Mouse (Mus musculus) hindbrain, embryonic 10.5 days (tissue): ENCODE data around the gene Lama4. TPM values are rescaled to one million over a fixed set of nuclear protein-coding genes. Genes with fewer than 3 reads are reported as not detected.

Source experiments
- DNase-seq: peaks from one replicate; pipeline ENCODE4 v3.0.0-alpha.2; 2017; ENCODE audit warnings: low spot score
- H3K27ac ChIP-seq: fragments of 300-500 bp; sonication (generic); 2 replicates; pipeline ENCODE4 v1.5.1; 2016; ENCODE audit warnings: mild to moderate bottlenecking, moderate library complexity
- H3K27me3 ChIP-seq: fragments of 300-500 bp; sonication (generic); 2 replicates; pipeline ENCODE4 v1.6.1; 2016; ENCODE audit warnings: mild to moderate bottlenecking; ENCODE audit not compliant: poor library complexity, insufficient read depth, severe bottlenecking
- H3K36me3 ChIP-seq: fragments of 300-500 bp; sonication (generic); 2 replicates; pipeline ENCODE4 v1.6.1; 2016; ENCODE audit warnings: mild to moderate bottlenecking, moderate library complexity
- H3K4me1 ChIP-seq: fragments of 300-500 bp; sonication (generic); replicated peaks from 2 replicates; pipeline ENCODE4 v1.6.1; 2016; ENCODE audit warnings: mild to moderate bottlenecking
- H3K4me3 ChIP-seq: fragments of 300-500 bp; sonication (generic); 2 replicates; pipeline ENCODE4 v1.5.1; 2016; ENCODE audit warnings: mild to moderate bottlenecking, moderate library complexity
- H3K9me3 ChIP-seq: fragments of 300-500 bp; sonication (generic); 2 replicates; pipeline ENCODE4 v1.6.1; 2016; ENCODE audit warnings: mild to moderate bottlenecking, moderate library complexity
- WGBS: fragments of 180-500 bp; shearing (Covaris S2); methylation state at CpG from one replicate; pipeline ENCODE4 v1.1.7; 2016; 5-methylcytosine and 5-hydroxymethylcytosine counted together
- polyA plus RNA-seq: library from polyadenylated mRNA; unstranded; fragments of >200 nt; fragmentation: Nextera tagmentation; extraction: Ambion mirVana; gene quantifications from 2 replicates; pipeline ENCODE4 v1.2.1, GENCODE M21; 2016

Gene Lama4
- polyA plus RNA-seq, 1 experiment from 2014 or later, result 15.0 TPM

DNA sequence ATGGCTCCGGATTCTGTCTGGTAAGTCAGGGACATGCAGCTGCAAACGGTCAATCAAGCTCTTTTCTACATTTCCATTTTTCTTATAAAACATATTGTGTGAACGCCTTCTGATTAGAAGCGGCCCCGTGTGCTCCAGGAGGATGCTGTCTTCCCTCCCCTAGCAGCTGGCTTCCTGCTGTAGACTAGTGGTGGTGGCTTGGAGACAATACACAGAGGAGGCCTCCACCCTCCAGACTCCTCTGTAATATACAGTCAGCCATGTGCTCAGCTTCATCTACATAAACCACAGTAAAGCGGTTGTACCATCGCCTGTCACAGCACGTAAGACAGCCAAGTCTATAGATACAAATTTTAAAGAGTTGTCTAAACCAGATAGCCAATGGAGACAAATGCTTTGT lies 40.2 kb downstream of the Lama4 start:
- no peak overlapping the region for H3K27ac ChIP-seq
- 89% methylated on average over 8 of the region's 8 CpGs for WGBS
- H3K27me3 ChIP-seq, result no peaks in the 10 kb centered on the region
- H3K36me3 ChIP-seq, result no peaks in the 10 kb centered on the region
- H3K4me1 ChIP-seq, result no peaks in the 10 kb centered on the region
- H3K9me3 ChIP-seq, result no peaks in the 10 kb centered on the region
- no peak overlapping the region for H3K4me3 ChIP-seq
- DNase-seq, result no peak

DNA sequence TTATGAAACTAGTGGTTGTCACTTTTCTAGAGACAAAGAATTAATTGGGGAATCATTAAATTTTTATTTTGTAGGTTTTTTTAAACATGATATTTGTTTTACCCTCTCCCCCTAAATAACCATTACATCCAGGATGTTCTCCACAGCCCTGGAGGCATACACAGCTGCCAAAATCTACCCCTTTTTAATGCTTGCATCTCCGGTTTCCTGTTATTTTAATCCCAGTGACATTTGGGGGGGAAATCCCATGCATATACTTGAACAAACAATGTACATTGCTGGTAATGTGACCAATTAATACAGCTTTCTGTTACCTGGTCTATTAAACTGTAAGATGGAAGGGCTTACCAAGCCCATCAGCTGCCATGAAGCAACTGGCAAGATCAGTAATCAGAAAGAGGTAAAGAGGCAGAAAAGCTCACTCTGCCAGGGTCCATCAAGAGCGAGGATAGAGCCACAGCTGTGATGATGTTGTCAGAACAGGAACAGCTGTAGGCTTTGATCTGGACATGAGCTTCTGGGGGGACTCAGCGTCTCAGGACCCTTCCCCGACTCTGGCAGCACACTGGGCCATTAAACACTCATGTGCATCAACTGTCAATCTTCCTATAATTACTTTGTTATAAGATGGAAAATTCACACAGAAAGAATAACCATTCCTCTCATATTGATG lies 41.3 kb downstream of the Lama4 start:
- H3K4me3 ChIP-seq, result no peak overlapping the region
- H3K4me1 ChIP-seq, result no peaks in the 10 kb centered on the region
- DNase-seq, result no peak
- H3K27me3 ChIP-seq, result no peaks in the 10 kb centered on the region
- no peak overlapping the region for H3K27ac ChIP-seq
- no peaks in the 10 kb centered on the region for H3K36me3 ChIP-seq
- H3K9me3 ChIP-seq, result no peaks in the 10 kb centered on the region
- 58% methylated on average over 4 of the region's 4 CpGs for WGBS

DNA sequence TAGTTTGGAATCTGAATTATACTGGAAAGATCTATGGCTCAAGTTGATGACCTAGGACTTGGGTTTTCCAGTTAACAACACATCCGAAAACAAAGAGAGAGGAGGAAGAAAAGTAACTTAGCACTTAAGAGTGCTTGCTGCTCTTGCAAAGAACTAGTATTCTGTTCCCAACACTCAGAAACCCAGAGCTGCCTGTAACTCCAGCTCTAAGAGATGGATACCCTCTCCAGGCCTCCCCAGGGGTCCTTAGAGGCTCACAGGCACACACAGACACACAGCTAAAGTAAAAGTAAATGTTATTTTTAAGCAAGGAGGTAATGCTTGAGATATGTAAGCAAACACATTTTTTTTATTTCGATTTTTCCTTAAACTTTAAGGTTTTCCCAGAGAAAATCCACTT lies 49.5 kb downstream of the Lama4 start:
- no peaks in the 10 kb centered on the region for H3K36me3 ChIP-seq
- 74% methylated on average over 2 of the region's 2 CpGs for WGBS
- no peaks in the 10 kb centered on the region for H3K27me3 ChIP-seq
- no peak overlapping the region for H3K27ac ChIP-seq
- no peaks in the 10 kb centered on the region for H3K9me3 ChIP-seq
- H3K4me1 ChIP-seq, result no peaks in the 10 kb centered on the region
- no peak overlapping the region for H3K4me3 ChIP-seq
- no peak for DNase-seq

DNA sequence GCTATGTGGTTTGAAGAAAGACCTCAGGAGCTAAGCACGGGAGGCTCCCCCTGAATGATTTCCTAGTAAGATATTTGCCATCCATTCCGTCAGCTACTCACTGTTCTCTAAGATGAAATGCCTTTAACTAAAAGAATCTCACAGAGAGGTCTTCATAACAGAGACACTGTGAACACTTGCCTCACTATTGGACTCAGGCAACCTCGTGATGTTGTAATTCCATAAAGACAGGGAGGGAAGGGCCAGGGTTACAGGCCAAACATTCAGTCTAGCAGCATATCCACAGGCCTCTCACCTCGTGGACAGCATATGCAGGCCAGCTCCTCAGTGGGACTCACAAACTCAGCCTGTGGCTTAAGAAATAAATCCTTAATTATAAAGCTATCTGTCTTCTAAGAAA lies 52.7 kb downstream of the Lama4 start:
- Histone ChIP-seq H3K9me3 (no peaks in the 10 kb centered on the region), H3K27me3 (no peaks in the 10 kb centered on the region), H3K27ac (no peak overlapping the region), H3K36me3 (no peaks in the 10 kb centered on the region), H3K4me1 (no peaks in the 10 kb centered on the region), H3K4me3 (no peak overlapping the region)
- DNase-seq, result no peak
- WGBS, result 81% methylated on average over 4 of the region's 4 CpGs

DNA sequence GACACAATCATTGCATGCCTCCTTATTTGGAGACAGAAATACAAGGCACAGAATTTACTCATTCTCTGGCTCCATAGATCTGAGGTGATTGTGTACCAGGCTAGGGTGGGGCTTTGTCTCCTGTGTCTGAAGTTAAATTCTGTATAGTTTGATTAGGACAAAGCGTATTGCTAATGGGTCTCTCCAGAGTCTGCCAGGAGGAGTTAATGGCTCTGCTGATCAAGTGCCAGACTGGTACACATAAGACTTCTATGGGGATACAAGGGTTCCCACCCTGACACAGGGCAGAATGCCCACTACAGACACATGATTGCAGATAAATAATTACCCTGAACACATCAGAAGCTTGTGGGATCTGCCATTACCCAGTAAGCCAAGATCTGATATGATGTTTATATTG lies 53.3 kb downstream of the Lama4 start:
- 93% methylated on average over 1 of the region's 1 CpGs for WGBS
- Histone ChIP-seq H3K36me3 (no peaks in the 10 kb centered on the region), H3K27me3 (no peaks in the 10 kb centered on the region), H3K27ac (no peak overlapping the region), H3K4me1 (no peaks in the 10 kb centered on the region), H3K9me3 (no peaks in the 10 kb centered on the region), H3K4me3 (no peak overlapping the region)
- DNase-seq, result no peak

DNA sequence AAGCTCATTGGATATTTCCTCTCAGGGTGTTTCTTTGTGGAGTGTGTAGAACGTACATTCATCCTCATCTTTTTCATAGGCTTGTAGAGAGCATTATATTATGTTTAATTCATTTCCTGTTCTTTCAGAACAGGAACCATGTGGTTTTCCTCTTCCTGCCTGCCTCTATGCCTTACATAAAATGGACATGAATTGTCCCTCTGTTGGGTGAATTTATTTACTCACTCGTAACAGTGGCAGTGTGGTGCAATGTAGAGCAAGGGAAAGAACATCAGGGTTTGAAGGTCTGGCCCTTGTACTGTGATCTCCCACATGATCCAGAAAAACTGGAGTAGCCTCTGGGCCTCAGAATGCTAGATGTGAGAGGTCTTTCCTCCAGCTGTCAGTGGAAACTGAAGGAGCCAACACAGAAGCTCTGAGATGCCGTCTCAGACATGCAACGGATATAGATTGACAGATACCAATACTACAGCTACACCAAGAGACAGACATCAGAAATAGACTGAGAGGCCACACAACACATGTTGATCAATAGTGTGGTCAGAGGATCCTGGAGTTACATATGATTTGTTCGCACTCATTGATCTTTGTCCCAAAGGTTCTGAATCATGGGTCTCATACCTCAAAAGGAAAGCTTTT lies 58.4 kb downstream of the Lama4 start:
- no peak for DNase-seq
- WGBS, result 81% methylated on average over 5 of the region's 5 CpGs
- no peaks in the 10 kb centered on the region for H3K27me3 ChIP-seq

DNA sequence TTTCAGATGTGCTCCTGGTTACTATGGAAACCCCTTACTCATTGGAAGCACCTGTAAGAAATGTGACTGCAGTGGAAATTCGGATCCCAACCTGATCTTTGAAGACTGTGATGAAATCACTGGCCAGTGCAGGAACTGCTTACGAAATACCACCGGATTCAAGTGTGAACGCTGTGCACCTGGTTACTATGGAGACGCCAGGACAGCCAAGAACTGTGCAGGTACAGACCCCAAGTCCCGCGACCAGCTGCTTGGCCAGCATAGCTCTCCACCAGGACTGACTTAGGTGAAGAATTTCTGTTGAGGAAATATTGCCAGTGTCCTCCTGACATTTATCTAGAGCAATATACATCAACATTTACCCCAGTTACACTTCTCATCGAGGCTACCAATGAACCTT lies 61.2 kb downstream of the Lama4 start:
- H3K36me3 ChIP-seq, result no peaks in the 10 kb centered on the region
- H3K27ac ChIP-seq, result no peak overlapping the region
- H3K4me1 ChIP-seq, result peaks cover 27% of the 10 kb centered on the region; the same call in 1 of the 2 replicates
- no peaks in the 10 kb centered on the region for H3K9me3 ChIP-seq
- 92% methylated on average over 8 of the region's 8 CpGs for WGBS
- H3K27me3 ChIP-seq, result no peaks in the 10 kb centered on the region
- DNase-seq, result no peak
- no peak overlapping the region for H3K4me3 ChIP-seq

More for the DNA sequence above, 58.4 kb downstream of the Lama4 start:
- H3K4me3 ChIP-seq, result no peak overlapping the region
- no peaks in the 10 kb centered on the region for H3K36me3 ChIP-seq
- H3K4me1 ChIP-seq, result peaks cover 17% of the 10 kb centered on the region; the same call in 1 of the 2 replicates
- no peaks in the 10 kb centered on the region for H3K9me3 ChIP-seq
- H3K27ac ChIP-seq, result no peak overlapping the region

DNA sequence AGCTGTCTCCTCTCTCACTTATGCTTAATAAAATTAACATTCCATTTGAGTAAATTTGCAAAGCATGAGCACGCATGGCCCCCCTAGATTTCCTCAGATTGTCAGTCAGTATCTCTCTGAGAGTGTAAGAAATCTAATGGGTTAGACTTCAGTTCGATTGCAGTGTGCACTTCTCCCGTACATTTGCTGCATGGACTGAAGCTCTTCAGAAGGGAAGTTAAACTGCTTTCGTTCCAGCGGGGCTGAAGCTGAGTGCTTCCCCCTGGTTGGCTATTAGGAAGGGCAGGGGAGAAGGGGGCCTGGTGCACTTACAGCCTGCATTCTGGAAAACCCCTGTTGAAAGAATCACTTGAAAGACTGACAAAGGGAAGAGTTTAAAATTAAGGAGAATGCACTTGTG lies 61.7 kb downstream of the Lama4 start:
- Histone ChIP-seq H3K36me3 (no peaks in the 10 kb centered on the region), H3K27ac (peak overlapping the region; percentile 41; the same call in 1 of the 2 replicates), H3K27me3 (no peaks in the 10 kb centered on the region), H3K9me3 (no peaks in the 10 kb centered on the region), H3K4me1 (peaks cover 27% of the 10 kb centered on the region; the same call in 1 of the 2 replicates), H3K4me3 (no peak overlapping the region)
- WGBS, result 76% methylated on average over 5 of the region's 5 CpGs
- DNase-seq, result no peak

DNA sequence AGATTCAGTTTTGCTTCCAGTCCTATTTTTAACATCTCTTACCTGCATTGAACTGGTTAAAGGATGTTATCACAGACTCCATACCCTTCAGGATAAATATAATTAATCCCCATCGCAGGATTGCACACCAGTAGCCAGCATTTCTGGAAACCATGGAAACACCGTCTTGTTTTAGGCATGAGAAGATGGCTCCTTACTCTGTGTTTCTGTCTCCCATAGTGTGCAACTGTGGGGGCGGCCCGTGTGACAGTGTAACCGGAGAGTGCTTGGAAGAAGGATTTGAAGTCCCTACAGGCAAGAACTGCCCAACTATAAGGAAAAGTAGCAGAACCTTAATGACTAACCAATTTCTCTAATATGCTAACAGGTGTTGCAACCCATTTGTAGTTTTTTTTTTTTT lies 63.1 kb downstream of the Lama4 start:
- H3K27me3 ChIP-seq, result no peaks in the 10 kb centered on the region
- 70% methylated on average over 5 of the region's 5 CpGs for WGBS
- peaks cover 27% of the 10 kb centered on the region; the same call in 1 of the 2 replicates for H3K4me1 ChIP-seq
- H3K9me3 ChIP-seq, result no peaks in the 10 kb centered on the region
- no peak overlapping the region for H3K4me3 ChIP-seq
- 0 out of 2 replicates have a peak, but pooled peaks cover 3% of the 10 kb centered on the region for H3K36me3 ChIP-seq
- H3K27ac ChIP-seq, result no peak overlapping the region
- DNase-seq, result no peak

DNA sequence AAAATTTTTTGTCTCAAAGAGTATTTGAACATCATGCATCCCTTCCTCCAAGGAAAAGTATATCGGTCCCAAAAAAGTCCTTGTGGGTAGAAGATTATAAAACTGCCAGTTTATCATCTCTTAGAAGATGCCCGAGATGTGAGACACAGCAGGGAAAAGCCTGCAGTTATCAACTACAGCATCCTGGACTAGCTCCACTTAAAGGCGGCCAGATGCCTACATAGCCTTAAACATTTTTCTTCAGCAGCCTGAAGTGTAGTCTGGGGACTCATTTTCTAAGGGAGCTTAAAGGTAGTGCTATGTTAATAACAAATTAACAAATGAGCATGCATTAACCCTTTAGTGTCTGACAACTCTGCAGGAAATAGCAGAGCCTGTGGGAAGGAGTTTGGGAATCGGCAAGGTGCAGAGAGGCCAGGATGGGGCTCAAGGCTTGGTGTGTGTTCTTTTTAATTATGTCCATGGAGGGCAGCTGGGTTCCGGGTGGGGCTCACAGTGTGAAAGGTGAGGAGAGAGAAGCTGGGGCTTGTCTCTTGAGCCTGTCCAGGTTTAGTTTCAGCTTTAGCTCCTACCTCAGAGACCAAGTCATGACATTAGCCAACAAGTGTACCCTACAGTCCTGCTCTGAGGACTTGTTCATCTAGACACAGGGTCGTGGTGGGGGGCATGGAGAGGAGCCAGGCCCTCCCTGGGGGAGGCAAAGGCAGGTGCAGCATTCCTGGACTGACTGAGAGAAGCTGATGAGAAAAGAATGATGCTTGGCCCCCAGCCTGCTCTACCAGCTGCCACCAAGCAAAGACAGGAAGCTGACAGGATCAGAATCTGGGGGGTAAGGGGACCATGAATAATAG lies 64.2 kb downstream of the Lama4 start:
- WGBS, result 75% methylated on average over 6 of the region's 6 CpGs
- H3K9me3 ChIP-seq, result no peaks in the 10 kb centered on the region
- H3K4me3 ChIP-seq, result no peak overlapping the region
- no peak for DNase-seq
- 0 out of 2 replicates have a peak overlapping the region, but pooled peaks have one; percentile 23 for H3K27ac ChIP-seq
- peaks cover 27% of the 10 kb centered on the region; the same call in 1 of the 2 replicates for H3K4me1 ChIP-seq
- 0 out of 2 replicates have a peak, but pooled peaks cover 3% of the 10 kb centered on the region for H3K36me3 ChIP-seq
- no peaks in the 10 kb centered on the region for H3K27me3 ChIP-seq

DNA sequence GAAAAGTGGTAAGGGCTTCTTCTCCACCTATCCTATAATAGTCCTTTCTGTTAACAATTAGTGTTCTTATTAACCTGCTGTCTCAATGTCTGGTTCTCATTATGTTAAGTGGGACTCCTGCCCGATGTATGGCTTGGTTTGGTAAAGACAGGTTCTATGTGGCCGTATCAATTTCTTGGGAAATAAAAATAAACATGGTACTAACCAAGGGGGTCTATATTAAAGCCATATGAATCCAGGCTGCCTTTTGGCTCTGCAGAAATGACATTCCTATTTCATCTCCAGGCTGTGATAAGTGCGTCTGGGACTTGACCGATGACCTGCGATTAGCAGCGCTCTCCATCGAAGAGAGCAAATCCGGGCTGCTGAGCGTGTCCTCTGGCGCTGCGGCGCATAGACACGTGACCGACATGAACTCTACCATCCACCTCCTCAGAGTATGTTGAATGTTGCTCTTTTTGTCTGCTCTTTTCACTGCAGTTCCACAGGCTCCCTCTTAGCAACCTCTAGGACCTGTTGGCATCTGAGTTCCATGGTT lies 64.9 kb downstream of the Lama4 start:
- Histone ChIP-seq H3K4me1 (peaks cover 27% of the 10 kb centered on the region; the same call in 1 of the 2 replicates), H3K27me3 (no peaks in the 10 kb centered on the region), H3K27ac (no peak overlapping the region), H3K4me3 (no peak overlapping the region), H3K36me3 (0 out of 2 replicates have a peak, but pooled peaks cover 3% of the 10 kb centered on the region), H3K9me3 (no peaks in the 10 kb centered on the region)
- 70% methylated on average over 14 of the region's 14 CpGs for WGBS
- DNase-seq, result peak; percentile 38

DNA sequence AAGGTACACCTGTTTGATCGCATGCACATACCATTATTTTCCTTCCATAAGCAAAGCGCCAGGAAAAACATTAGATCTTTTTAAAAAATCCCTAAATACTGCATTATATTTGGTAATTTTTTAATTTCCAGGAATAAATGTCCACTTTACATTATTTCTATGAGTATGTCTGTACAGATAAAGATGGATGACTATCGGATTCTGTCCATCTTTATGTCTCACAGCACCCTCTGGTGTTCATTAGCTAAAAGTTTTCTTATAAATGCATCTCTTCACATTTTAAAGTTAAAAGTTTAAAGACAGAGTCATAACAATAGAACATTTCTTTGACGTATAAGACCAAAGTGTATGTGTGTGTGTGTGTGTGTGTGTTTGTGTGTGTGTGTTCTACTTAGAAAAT lies 74.2 kb downstream of the Lama4 start:
- Histone ChIP-seq H3K27ac (no peak overlapping the region), H3K27me3 (no peaks in the 10 kb centered on the region), H3K4me3 (no peak overlapping the region), H3K9me3 (no peaks in the 10 kb centered on the region), H3K36me3 (no peaks in the 10 kb centered on the region), H3K4me1 (no peaks in the 10 kb centered on the region)
- DNase-seq, result no peak
- 62% methylated on average over 4 of the region's 4 CpGs for WGBS
